Mouse (Mus musculus) cerebellum, adult 9-11 months (tissue): ENCODE results near the gene Ntrk3.
A peak's percentile ranks its signal among the peaks of the same experiment; 100 is the strongest.

ENCODE experiments used
- DNase-seq: peaks from one replicate; pipeline ENCODE4 v3.0.0; 2022

Ntrk3 gene

DNA sequence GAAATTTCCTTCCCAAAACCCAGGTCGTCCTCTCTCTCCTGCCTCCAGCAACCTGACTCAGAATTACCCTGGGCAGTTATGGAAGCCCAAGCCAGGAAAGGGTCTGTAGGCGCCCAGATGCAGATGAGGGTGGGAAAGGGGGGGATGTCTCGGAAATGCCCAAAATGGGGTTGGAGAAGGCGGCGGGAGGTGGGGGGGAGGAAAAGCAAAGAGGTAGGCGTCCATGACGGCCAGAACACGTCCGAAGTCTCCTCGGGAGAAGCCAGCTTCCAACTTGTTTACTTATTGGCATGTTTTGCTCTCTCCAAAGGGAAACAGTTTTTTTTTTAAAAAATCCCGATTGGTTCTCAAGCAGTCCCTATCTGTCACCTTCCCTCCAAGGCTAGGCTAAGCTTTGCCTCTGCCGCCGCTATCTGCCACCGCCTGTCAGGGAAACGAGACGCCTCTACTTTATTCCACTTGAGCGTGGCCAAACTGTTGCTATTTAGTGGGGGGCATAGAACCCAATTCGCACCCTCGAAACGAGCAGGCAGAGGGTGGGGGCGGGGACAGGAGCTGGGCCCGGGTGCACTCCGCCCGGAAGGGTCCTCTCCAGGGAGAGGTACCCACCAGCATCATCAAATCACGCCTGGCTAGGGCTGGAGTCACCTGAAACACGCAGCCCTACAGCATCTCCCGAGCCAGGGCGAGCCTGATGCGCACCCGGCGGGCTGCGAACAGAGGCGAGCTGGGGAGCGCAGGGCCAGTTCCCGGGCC lies 160.9 kb downstream of the Ntrk3 start:
- peak; percentile 62 for DNase-seq

DNA sequence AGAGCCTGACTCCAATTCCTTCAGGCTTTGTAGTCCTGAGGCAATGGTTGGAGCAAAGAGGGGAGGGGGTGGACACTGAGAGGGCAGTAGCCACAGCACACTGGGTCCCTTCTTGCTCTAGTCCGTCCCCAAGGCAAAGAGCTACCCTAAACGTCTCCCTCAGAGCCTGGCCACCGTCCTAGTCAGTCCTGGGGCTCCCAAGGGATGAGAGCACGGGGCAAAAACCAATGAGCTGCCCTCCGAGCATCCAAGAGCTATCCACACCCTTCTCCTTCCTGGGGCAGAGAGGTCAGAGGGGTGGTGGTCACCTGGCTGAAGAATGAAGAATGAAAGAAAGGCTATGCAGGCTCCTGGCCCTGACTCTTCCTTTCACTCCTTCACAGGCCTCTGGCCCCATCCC lies 161.6 kb downstream of the Ntrk3 start:
- peak; percentile 62 for DNase-seq

DNA sequence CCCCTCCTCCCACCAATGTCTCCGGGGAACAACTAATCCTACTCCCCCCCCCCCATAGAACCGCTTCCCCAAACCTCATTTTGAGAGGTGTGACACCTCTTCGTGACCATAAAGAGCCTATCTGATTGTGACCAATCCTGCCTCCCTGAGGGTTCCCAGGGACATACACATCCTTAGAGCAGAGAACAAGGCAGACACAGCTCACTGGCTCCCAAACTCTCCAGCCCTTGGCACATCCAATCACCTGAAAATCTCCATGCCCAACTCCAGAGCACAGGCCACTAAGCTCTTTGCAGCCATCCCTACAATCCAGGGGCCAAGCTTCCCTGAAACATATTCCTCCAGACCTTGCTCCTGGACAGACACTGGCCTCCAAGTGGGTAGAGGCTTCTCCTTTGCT lies 162.3 kb downstream of the Ntrk3 start:
- peak; percentile 54 for DNase-seq

DNA sequence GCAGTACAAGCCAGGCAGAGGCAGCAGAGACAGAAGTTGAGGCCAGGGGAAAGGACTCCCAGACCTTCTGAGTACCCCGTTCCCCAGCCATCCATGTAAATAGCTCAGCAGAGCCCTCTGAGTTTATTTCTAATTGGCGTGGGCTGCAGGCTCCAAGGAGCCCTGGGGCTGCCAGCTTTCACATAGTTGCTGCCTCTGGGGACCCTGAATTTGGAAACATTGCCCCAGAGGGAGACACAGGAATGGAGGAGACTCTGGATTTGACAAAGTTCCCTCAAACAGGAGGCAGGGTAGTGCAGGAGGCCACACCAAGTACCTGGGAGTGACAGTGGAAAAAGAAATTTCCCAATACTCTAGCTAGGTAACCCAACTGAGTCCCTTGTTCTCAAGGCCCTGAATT lies 166.6 kb downstream of the Ntrk3 start:
- peak; percentile 21 for DNase-seq

DNA sequence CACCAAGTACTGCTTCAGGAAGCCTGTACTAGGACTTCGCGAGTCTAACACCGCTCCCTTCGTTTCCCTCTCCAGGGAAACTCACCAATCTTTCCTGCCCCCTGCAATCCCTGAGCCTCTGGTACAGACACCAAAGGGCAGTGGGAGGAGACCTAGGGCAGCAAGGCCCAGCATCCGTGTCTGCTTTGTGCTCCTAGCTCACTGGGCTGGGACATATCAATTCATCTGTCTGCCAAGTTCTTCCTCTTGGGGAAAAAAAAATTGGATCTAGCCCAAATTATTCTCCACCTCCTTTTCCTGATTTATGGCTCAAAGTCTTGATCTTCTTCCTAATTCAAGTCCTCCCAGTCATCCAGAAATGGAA lies 168.6 kb downstream of the Ntrk3 start:
- DNase-seq = no peak

DNA sequence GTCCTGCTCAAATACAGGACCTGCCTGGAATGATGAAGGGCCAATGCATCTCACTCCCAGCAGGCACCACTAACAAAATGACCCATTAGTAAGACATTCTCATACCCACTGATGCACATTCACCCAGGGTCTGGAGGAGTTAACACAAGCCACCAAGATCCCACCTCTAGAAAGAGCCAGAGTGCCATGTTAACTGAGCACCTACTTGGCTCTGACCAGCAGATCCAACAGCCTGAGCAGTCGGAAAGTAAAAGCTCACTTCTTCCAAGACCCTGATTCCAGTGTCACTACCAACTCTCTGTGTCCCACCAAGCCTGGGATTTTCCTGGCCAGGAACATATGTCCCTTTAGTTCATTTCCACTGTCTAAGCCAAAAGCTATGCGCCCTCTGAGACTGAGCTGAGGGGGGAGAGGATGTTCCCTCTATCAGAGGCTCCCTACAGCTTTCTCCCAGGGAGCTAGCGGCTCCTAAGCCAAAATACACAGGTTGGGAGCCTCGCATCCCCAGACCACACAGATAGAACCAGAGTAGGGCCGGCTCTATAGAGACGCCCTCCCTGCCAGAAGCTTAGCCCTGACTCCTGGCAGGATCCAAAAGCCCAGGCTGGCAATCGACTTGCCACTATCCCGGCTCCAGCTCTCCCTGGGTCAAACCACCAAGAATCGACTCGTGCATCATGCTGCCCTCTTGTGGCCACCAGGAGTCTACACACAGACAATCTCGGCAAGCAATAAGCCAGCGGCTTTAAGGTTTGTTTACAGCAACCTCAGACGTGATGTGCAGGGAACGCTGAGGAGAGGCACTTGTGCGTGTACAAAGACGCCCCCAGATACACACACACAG lies 169.2 kb downstream of the Ntrk3 start:
- peak; percentile 92 for DNase-seq

DNA sequence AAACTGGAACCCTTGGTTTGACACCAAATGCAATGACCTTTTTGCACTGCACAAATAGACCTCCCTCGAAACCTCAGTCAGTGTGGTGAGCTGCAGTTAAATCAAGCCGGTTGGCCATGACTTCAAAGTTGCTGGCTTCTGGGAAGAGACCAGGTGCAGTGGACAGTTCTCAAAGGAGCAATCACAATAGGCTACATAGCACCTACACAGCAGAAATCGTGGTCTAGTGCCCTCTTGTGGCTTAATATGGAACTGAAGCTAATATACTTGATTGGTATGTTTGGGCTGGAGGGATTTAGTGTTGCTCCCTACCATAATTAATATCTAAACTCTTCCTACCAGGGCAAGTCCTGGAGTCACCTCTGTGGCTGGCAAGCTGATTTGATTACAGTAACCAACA lies 171.2 kb downstream of the Ntrk3 start:
- peak; percentile 67 for DNase-seq

DNA sequence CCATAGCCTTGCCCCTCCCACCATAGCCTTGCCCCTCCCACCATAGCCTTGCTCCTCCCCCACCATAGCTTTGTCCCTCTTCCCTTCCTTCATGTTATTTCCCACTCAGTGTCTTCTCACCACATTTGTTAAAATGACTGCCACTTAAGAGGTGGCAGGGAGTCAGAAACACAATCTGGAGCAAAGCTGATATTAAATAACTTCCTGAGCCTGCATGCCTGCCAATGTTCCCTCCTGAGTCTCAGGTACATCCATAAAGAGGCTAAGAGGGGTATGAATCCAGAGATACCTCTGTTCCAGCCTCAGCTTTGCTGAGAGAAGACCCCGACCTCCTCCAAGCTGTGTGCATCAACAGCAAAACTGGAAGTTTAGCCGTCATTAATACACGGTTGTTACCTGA lies 172.4 kb downstream of the Ntrk3 start:
- peak; percentile 69 for DNase-seq

DNA sequence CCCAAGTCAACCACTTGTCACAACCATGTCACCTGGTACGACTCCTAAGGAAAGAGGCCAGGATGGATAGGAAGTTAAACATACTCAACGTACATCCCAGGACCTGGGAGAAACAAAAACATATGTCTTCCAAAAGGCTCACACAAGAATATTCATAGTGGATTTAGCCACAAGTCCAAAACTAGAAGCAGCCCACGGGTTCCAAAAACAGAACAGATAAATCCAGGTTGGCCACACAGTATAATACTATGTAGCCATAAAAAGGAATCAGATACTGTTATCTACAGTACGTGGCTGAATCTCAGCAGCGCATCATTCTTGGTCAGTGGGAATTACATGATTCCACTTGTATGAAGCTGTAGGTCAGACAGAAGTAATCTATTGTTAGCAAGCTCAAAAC lies 179.3 kb downstream of the Ntrk3 start:
- no peak for DNase-seq

DNA sequence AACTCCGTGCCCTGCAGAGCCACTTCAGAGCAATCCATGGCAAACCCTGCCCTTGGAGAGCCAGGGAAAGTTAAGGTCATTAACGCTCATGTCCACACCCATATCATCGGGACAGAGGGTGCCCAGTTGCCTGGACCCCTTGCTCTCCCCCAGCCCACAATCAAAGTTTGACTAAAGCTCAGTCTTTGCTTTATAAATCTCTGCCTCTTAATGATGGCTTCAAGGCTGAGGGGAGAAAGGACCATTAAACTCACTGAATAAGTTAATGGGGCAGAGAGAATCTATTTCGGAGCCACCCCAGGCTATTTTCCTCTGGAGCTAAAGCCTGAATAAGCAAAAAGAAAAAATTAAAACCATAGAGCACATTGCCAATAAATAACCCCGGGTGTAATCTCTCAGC lies 182.3 kb downstream of the Ntrk3 start:
- DNase-seq = no peak

DNA sequence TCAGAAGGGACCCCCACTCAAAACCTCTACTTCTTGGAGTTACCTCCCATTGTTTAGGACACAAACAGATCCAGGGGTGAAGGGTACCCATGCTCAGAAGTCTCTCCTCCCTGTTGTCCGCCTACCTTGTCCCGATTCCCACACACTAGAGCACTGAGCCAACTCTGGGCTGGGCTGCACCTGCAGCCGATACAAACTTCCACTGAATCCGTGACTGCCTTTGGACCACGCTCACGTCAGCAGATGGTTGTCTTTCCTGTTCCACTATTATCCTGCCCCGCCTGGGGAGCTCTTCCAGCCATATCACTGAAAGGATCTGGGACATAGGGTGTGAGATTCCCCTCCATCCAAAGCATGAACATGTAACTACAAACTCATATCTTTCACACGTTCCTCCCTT lies 188.4 kb downstream of the Ntrk3 start:
- DNase-seq = peak; percentile 88

DNA sequence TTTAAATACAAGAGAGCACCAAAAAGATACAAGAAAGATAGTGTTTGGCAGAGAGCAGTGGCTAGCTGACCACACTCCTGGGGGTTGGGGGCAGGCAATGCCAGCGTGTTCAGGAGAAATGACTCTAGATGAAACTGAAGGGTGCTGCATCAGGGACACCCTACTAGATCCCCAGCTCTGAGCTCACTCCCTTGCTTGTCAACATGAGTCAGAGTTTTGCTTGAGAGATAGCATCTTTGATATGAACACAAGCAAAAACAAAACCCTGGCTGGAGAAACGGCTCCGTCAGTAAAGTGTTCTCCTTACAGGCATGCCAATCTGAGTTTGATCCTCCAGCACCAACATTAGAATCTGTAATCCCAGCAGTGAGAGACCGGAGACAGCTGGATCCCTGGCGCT lies 189.1 kb downstream of the Ntrk3 start:
- no peak for DNase-seq

DNA sequence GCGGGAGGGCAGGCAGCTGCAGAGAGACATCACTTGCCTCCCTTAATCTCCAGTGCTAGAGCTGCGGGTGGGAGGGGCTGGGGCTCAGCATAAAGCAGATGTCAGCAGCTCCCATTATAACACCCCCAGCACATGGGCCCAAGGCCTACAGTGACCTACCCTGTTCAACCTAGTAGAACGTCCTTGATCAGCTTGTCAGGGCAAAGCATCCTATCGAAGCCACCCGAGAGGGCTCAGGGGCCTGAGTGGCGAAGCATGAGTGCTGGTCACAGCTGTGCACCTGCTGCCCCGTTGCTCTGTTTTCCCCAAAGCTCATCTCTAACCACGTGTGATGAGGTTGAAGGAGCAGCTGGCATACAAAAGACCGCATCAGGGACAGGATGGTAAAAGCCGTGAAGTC lies 191.3 kb downstream of the Ntrk3 start:
- no peak for DNase-seq

DNA sequence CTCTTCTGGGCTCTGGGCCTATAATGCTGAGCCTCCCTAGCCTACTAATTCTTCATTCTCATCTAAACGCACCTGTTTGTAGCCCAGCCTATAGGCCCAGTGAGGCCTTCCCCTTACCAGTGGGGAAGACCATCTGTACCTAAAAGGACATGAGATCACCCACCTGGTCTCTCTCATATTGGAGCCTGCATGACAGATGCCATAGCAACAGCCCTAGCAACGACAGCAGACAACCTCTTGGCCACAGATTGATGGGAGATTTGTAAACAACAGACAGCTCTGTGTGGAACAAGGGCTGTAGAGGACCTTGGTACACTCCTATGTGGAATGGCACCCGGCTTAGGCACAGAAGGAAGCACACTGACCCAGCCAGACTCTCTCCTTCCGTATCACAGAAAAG lies 195.3 kb downstream of the Ntrk3 start:
- peak; percentile 63 for DNase-seq

DNA sequence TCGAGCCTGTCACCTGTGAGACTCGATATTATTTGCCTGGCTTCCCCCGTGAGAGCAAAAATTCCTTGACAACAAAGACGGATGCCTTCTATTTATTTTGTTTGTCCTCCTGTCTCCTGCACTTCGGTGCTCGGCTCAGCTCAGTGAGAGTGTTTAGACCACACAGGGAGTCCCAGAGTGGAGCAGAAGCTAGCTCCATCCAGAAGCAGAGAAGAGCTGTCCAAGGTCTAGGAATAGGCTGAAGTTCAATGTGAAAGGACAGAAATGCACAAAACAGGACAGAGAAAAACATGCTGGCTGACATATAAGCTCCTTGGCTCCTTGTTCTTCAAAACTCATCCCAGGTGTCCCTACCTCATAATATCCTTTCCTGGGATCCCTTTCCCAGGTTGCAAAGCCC lies 207.5 kb downstream of the Ntrk3 start:
- DNase-seq = no peak

DNA sequence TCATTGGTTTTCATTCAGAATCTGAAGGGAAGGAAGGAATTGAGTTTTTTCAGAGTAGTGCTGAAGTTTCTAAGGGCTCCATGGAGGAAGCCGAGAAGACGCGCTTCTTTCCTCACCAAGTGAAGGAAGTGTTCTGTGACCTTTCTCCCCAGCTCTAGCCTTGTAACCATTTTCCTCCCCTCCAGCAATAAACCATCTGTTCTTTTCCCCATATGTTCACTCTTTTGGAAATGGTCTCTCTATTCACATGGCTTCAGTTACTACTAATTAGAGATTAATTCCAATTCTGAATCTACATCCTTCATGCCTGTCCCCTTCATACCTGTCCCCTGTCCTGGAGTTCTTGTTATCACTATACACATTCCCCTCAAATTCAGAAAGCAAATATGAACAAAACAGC lies 209.8 kb downstream of the Ntrk3 start:
- DNase-seq = no peak

DNA sequence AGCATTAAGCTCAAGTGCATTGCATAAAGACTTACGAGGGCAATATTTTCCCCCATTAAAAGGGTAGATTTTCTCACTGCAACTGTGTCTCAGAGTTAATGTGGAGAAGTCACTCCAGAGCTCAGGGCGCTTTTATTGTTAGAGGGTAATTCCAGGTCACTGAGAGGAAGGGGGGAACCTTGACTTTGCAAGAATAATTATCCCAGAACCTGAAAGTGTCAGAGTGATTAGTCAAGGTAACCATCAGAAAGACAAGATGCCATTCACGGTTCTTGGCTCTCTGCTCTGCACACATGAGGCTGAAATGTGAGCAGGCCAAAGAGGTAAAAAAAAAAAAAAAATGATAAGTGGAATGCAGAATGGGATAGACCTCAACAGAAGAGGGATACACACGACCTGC lies 210.2 kb downstream of the Ntrk3 start:
- no peak for DNase-seq

DNA sequence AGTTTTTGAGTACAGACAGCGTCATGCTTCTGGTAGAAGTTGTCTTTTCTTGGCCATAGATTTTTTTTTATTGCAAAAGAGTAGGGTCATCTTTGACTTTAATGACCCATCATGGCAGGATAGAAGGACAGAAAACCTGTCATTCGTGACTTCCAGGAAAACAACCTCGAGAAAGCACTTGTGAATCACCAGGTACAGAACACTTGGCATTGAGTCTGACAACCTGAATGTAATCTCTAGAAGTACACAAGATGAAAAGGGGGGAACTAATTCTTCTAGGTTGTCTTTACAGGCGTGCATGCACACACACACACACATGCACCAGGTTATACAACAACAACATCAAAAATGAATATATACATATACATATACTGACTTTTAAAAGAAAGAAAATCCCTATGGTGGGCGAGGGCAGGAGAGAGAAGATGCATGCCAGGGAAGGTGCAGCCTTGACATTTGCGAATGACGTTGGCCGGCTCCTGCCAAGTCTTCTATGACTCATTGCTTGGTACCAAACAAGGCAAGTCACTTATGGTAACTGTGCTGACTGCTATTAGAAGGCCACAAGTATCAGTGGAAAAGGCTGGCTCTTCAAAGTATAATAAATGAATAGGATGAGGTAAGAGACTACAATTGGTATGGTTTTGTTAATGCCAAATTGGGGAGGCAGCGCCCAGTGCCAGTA lies 217.4 kb downstream of the Ntrk3 start:
- no peak for DNase-seq

DNA sequence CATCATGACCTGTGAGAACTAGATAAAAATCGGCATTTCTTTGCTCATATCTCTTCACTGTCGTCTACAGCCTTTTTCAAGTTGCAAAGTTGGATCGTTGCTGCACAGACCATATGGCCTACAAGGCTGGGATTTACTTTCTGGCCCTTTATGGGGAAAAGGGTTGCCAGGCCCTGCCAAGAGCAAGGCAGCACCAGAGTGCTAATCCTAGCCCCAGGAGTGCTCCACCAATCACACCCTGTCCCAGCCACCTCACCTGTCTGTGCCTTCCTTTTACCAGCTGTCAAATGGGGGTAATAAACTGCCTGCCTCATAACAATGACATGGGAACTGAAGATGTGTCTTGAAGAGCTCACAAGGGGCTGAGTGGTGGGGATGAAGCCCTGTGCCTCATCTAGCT lies 218.1 kb downstream of the Ntrk3 start:
- peak; percentile 85 for DNase-seq

DNA sequence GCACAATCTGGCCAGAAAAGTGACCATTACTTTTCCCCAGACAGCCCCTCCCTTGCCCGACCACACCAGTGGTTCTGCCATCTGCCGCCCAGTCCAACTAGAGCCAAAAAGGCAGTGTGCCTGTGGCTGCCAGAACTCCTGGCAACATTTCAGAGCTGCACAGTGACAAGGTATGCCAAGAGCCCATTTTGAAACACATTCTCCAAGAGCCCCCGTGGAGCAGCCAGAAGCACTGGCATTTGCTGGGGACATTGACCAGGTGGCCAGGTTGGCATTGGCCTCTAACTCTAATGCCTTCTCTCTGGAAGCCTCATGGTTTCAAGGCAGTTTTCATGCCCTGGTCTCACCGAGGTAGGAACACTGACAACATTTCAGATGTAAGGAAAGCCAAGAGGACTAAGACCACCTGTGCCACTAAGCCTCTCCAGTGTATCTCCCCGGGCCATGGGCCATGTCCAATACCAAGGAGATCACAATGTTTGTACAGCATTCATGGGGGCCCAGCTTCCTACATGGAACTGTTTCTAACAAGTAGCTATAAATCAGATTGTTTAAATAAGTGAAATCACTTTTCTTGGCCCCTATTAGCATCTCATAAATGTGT lies 218.9 kb downstream of the Ntrk3 start:
- DNase-seq = peak; percentile 99

DNA sequence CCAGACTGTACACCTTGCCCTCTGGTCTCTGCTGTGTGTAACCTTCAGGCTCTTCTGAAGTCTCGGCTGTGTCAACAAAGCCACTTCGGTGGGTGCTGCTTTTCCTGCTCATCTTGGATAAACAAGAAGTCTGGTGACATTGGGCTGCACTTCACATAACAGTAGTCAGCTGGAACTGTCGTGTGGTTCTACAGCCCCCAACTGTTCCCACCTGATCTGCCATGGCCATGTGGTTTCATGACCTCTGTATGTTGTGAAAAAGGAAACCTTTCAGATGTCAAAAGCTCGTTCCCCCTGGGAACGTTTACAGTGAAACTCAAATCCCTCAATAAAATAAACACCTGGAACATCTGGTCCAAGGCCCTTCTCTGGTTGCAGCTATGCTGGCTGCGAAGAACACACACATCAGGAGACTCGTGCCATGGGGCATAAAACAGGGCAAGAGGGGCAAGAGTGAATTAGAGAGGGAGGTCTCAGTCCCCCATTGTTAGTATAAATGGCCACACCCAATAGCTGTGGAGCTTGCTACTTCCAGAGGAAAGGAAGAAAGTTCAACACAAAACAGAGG lies 222.7 kb downstream of the Ntrk3 start:
- no peak for DNase-seq

DNA sequence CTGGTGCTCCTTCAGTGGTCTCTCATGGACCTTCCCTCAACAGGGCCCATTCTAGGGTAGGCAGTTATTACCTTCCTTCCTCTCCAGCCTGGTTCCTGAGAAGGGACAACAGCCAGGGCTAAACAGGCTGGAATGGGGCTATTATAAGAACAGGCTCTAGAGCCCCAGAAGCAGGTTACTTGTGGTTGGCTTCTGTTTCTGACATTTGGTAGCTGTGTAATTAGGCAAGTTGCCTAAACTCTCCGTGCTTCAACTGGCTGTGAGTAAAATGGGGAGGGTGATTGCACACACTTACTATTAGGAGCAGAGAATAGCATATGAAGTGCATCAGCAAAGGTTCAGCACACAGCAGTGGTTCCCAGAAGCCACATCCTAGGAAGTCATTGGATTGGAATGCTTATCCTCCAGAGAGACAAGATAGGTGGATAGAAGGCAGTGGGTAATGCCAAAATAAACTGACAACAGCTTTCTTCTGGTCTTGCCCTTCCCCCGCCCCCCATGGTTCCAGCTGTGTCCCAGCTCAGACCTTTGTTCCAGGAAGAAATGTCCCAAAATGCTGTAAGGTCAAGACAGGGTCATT lies 230.7 kb downstream of the Ntrk3 start:
- peak; percentile 77 for DNase-seq

DNA sequence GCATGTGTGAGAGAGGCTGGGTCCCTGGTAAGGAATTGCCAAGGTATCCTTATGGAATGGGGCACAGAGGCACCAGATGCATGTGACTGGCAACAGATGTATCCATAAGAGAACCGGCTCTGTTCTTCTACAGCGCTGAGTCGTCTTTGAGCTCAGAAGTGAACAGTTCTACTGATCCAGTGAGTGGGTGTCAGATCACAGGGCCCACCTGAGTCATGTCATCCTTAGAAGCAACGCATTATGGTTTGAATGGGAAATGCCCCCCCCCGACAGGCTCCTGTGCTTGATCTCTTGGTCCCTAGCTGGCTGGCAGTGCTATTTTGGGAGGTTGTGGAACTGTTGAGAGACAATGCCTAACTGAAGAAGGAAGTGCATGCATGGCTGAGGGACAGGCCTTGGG lies 236.9 kb downstream of the Ntrk3 start:
- no peak for DNase-seq
